Mouse (Mus musculus): ENCODE results near the gene Grk5. TPM values are rescaled to one million over a fixed set of nuclear protein-coding genes. Genes with fewer than 3 reads are reported as not detected.
A peak's percentile ranks its signal among the peaks of the same experiment; 100 is the strongest.
"Not testable (repeated sequence)": the region's sequence is repeated elsewhere in the genome, so short reads cannot be mapped to it uniquely, and the experiment has no call there.

Grk5 gene
- polyA plus RNA-seq, 1 experiment: 1.7 TPM

GRCm38 (mm10) chr19:60911653-60912052 lies 22.1 kb downstream of the Grk5 start:
- H3K36me3 ChIP-seq (ENCODE audit: control insufficient read depth, insufficient read depth, low read length): no peaks in the 10 kb centered on the region
- no peak overlapping the region for H3K4me3 ChIP-seq (ENCODE audit: control insufficient read depth, low read depth, low read length)
- H3K27me3 ChIP-seq (ENCODE audit: control insufficient read depth, insufficient read depth, low read length): no peaks in the 10 kb centered on the region
- no peak overlapping the region for H3K27ac ChIP-seq (ENCODE audit: control insufficient read depth, insufficient read depth, low read depth, low read length)
- no peak for TF ChIP-seq CTCF (IDR thresholded peaks at IDR 0.05; ENCODE audit: control insufficient read depth, insufficient read depth, insufficient replicate concordance, low read depth, low read length)
- no peak for TF ChIP-seq POLR2A (IDR thresholded peaks at IDR 0.05; ENCODE audit: control insufficient read depth, low read depth, low read length)
- no peaks in the 10 kb centered on the region for H3K4me1 ChIP-seq (ENCODE audit: control insufficient read depth, insufficient read depth, low read length)

GRCm38 (mm10) chr19:60915236-60915635 lies 25.7 kb downstream of the Grk5 start:
- no peak overlapping the region for H3K27ac ChIP-seq (ENCODE audit: control insufficient read depth, insufficient read depth, low read depth, low read length)
- H3K36me3 ChIP-seq (ENCODE audit: control insufficient read depth, insufficient read depth, low read length): no peaks in the 10 kb centered on the region
- no peaks in the 10 kb centered on the region for H3K27me3 ChIP-seq (ENCODE audit: control insufficient read depth, insufficient read depth, low read length)
- H3K4me3 ChIP-seq (ENCODE audit: control insufficient read depth, low read depth, low read length): peak overlapping the region; percentile 56
- TF ChIP-seq POLR2A (IDR thresholded peaks at IDR 0.05; ENCODE audit: control insufficient read depth, low read depth, low read length) (no peak), CTCF (IDR thresholded peaks at IDR 0.05; ENCODE audit: control insufficient read depth, insufficient read depth, insufficient replicate concordance, low read depth, low read length) (no peak)
- no peaks in the 10 kb centered on the region for H3K4me1 ChIP-seq (ENCODE audit: control insufficient read depth, insufficient read depth, low read length)

GRCm38 (mm10) chr19:60915862-60916261 lies 26.3 kb downstream of the Grk5 start:
- H3K4me1 ChIP-seq (ENCODE audit: control insufficient read depth, insufficient read depth, low read length): no peaks in the 10 kb centered on the region
- H3K27me3 ChIP-seq (ENCODE audit: control insufficient read depth, insufficient read depth, low read length): no peaks in the 10 kb centered on the region
- no peaks in the 10 kb centered on the region for H3K36me3 ChIP-seq (ENCODE audit: control insufficient read depth, insufficient read depth, low read length)
- TF ChIP-seq POLR2A (IDR thresholded peaks at IDR 0.05; ENCODE audit: control insufficient read depth, low read depth, low read length): no peak
- no peak for TF ChIP-seq CTCF (IDR thresholded peaks at IDR 0.05; ENCODE audit: control insufficient read depth, insufficient read depth, insufficient replicate concordance, low read depth, low read length)
- H3K4me3 ChIP-seq (ENCODE audit: control insufficient read depth, low read depth, low read length): no peak overlapping the region
- H3K27ac ChIP-seq (ENCODE audit: control insufficient read depth, insufficient read depth, low read depth, low read length): no peak overlapping the region

DNA sequence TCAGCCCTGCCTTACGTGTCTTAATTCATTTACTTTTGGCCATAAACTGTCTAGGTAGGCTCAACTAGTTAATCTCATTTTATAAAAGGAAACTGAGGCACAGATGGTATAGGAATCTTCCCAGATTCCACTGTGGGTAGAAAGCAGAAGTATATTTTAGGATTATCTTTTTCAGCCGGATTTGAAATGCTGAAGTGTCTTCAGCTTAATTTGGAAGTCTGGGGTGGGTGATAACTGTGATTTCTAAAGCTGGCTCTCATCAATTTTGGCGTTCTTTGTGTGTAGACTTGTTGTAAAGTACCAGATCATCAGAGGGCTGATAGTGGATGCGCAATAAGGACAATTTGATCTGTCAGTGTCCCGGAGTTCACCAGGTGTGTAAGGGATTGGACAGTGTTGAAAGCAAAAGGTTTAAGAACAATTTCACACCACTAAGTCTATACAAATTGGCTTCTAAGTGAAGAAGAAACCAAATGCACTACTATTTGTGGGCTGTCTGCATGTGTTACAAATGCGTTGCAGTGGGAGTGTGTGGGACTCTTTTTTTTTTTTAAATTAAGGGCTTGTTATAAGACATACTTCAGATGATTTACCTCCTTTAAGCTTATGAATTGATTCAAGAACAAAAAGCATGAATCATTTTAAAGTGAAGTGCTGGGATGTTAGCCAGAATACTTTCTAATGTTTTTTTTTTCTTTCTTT lies 27.5 kb downstream of the Grk5 start:
- Histone ChIP-seq H3K27ac (ENCODE audit: control insufficient read depth, insufficient read depth, low read depth, low read length) (no peak overlapping the region), H3K27me3 (ENCODE audit: control insufficient read depth, insufficient read depth, low read length) (no peaks in the 10 kb centered on the region), H3K4me3 (ENCODE audit: control insufficient read depth, low read depth, low read length) (no peak overlapping the region), H3K4me1 (ENCODE audit: control insufficient read depth, insufficient read depth, low read length) (no peaks in the 10 kb centered on the region), H3K36me3 (ENCODE audit: control insufficient read depth, insufficient read depth, low read length) (no peaks in the 10 kb centered on the region)
- TF ChIP-seq CTCF (IDR thresholded peaks at IDR 0.05; ENCODE audit: control insufficient read depth, insufficient read depth, insufficient replicate concordance, low read depth, low read length) (no peak), POLR2A (IDR thresholded peaks at IDR 0.05; ENCODE audit: control insufficient read depth, low read depth, low read length) (no peak)

DNA sequence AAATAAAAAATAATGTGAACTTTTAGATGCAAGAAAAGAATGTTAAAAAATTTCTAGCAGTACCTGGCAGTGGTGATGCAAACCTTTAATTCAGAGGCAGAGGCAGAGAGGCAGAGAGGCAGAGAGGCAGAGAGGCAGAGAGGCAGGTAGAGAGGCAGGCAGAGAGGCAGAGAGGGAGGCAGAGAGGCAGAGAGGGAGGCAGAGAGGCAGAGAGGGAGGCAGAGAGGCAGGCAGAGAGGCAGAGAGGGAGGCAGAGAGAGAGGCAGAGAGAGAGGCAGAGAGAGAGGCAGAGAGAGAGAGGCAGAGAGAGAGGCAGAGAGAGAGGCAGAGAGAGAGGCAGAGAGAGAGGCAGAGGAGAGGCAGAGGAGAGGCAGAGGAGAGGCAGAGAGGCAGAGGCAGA lies 35.0 kb downstream of the Grk5 start:
- H3K27me3 ChIP-seq (ENCODE audit: control insufficient read depth, insufficient read depth, low read length); H3K27ac ChIP-seq (ENCODE audit: control insufficient read depth, insufficient read depth, low read depth, low read length); H3K4me1 ChIP-seq (ENCODE audit: control insufficient read depth, insufficient read depth, low read length); H3K4me3 ChIP-seq (ENCODE audit: control insufficient read depth, low read depth, low read length); H3K36me3 ChIP-seq (ENCODE audit: control insufficient read depth, insufficient read depth, low read length): not testable (repeated sequence)

DNA sequence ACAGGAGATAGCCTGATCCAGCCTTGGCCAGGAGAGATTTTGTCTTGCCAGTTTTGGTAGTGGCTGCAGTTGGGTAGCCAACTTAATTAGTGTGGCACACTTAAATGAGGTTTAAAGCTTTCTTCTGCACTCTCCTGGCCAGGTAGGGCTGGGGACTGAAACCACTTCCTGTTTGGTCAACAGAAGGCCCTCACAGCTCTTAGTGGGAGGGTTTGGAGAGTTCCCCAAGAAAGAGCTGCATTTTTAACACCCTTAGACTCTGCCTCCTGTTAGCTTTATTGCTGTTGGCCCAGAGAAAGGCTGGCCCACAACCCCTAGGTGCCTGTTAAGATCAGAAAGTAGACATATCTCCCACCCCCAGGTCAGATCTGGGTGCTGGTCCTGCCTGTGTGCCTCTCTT lies 45.5 kb downstream of the Grk5 start:
- H3K27ac ChIP-seq (ENCODE audit: control insufficient read depth, insufficient read depth, low read depth, low read length): no peak overlapping the region
- H3K4me1 ChIP-seq (ENCODE audit: control insufficient read depth, insufficient read depth, low read length): no peaks in the 10 kb centered on the region
- no peak overlapping the region for H3K4me3 ChIP-seq (ENCODE audit: control insufficient read depth, low read depth, low read length)
- H3K27me3 ChIP-seq (ENCODE audit: control insufficient read depth, insufficient read depth, low read length): no peaks in the 10 kb centered on the region
- TF ChIP-seq CTCF (IDR thresholded peaks at IDR 0.05; ENCODE audit: control insufficient read depth, insufficient read depth, insufficient replicate concordance, low read depth, low read length): no peak
- no peak for TF ChIP-seq POLR2A (IDR thresholded peaks at IDR 0.05; ENCODE audit: control insufficient read depth, low read depth, low read length)
- H3K36me3 ChIP-seq (ENCODE audit: control insufficient read depth, insufficient read depth, low read length): no peaks in the 10 kb centered on the region

- no peak overlapping the region for H3K4me3 ChIP-seq (ENCODE audit: control insufficient read depth, low read depth, low read length)
- H3K36me3 ChIP-seq (ENCODE audit: control insufficient read depth, insufficient read depth, low read length): no peaks in the 10 kb centered on the region
- no peaks in the 10 kb centered on the region for H3K27me3 ChIP-seq (ENCODE audit: control insufficient read depth, insufficient read depth, low read length)
- H3K27ac ChIP-seq (ENCODE audit: control insufficient read depth, insufficient read depth, low read depth, low read length): peak overlapping the region; percentile 58; the same call in 1 of the 2 replicates
- H3K4me1 ChIP-seq (ENCODE audit: control insufficient read depth, insufficient read depth, low read length): no peaks in the 10 kb centered on the region; the same call in 1 of the 2 replicates
- no peak for TF ChIP-seq CTCF (IDR thresholded peaks at IDR 0.05; ENCODE audit: control insufficient read depth, insufficient read depth, insufficient replicate concordance, low read depth, low read length)
- TF ChIP-seq POLR2A (IDR thresholded peaks at IDR 0.05; ENCODE audit: control insufficient read depth, low read depth, low read length): no peak
Measured at GRCm38 (mm10) chr19:60939954-60940379, 50.4 kb downstream of the Grk5 start.

DNA sequence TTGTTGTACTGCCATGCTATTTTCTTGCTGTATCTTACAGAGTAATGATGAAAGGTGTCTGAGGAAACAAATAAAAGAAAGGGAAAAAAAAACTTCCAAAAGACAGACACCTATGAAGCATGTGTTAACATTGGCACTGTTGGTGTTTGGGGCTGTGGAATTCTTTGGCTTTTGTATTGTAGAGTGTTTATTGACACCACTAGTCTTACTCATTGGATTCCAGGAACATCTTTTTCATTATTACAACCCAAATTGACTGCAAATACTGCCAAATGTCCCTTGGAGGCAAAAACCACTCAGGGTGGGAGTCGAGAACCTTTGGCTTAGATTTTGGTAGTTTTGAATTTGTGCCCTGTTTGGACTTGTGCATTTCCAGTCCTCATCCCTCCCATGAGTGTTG lies 51.3 kb downstream of the Grk5 start:
- H3K36me3 ChIP-seq (ENCODE audit: control insufficient read depth, insufficient read depth, low read length): no peaks in the 10 kb centered on the region
- H3K27me3 ChIP-seq (ENCODE audit: control insufficient read depth, insufficient read depth, low read length): no peaks in the 10 kb centered on the region
- H3K27ac ChIP-seq (ENCODE audit: control insufficient read depth, insufficient read depth, low read depth, low read length): no peak overlapping the region
- no peak overlapping the region for H3K4me3 ChIP-seq (ENCODE audit: control insufficient read depth, low read depth, low read length)
- TF ChIP-seq POLR2A (IDR thresholded peaks at IDR 0.05; ENCODE audit: control insufficient read depth, low read depth, low read length) (no peak), CTCF (IDR thresholded peaks at IDR 0.05; ENCODE audit: control insufficient read depth, insufficient read depth, insufficient replicate concordance, low read depth, low read length) (no peak)
- no peaks in the 10 kb centered on the region; the same call in 1 of the 2 replicates for H3K4me1 ChIP-seq (ENCODE audit: control insufficient read depth, insufficient read depth, low read length)

Data from testis, adult 2 months (tissue).